Mouse (Mus musculus): Measurements from ENCODE around the gene Olfr141.

DNA sequence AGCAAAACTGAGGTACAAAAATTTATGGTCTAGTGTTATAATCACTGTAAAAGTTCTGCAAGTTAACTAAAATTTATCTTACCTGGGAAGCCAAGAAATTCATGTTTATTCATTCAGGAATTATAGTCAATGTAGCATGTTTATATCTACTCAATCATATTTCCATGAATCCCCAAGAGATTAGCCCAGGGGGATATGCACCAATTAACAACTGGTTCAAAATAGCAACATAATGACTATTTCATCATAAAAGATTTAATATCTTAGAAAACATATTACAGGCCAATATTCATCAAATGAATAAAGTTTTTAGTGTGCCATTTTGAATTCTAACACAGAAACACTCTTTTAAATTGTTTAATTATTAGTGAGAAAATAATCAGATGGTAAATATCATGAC is at the start of gene Olfr141:
- TF ChIP-seq GATA1 (IDR thresholded peaks at IDR 0.05; ENCODE audit: borderline replicate concordance, low read length) (no peak), FLI1 (IDR thresholded peaks at IDR 0.05; ENCODE audit: low read length) (no peak)
